Mouse (Mus musculus) liver, adult (tissue): ENCODE measurements around the gene Zmynd10.

Experiments used
- GATA4 ChIP-seq: IDR thresholded peaks from 2 replicates; pipeline ENCODE4 v1.6.1; 2014; ENCODE audit warnings: mild to moderate bottlenecking, low read length; ENCODE audit not compliant: insufficient replicate concordance

The Zmynd10 gene

GRCm38 (mm10) chr9:107563029-107563581 lies 16.0 kb downstream of the Zmynd10 start, which contains the start of gene Tusc2:
TSS of gene Tusc2 (plus strand) at chr9:107563255.
- TF ChIP-seq GATA4 = no peak

- TF ChIP-seq GATA4 = no peak
Observed at GRCm38 (mm10) chr9:107566041-107566709, 19.1 kb downstream of the Zmynd10 start.

- peak; percentile 97 for TF ChIP-seq GATA4
Observed at GRCm38 (mm10) chr9:107566855-107567254, 19.8 kb downstream of the Zmynd10 start.

GRCm38 (mm10) chr9:107567702-107568319 lies 20.7 kb downstream of the Zmynd10 start, which contains the start of gene Hyal2:
TSS of gene Hyal2 (plus strand) at chr9:107567945.
- peak; percentile 69; the same call in 1 of the 2 replicates for TF ChIP-seq GATA4

- no peak for TF ChIP-seq GATA4
Observed at GRCm38 (mm10) chr9:107568331-107569261, 21.5 kb downstream of the Zmynd10 start.

- TF ChIP-seq GATA4 = peak; percentile 43; the same call in 1 of the 2 replicates
Observed at GRCm38 (mm10) chr9:107569270-107569669, 22.2 kb downstream of the Zmynd10 start.

GRCm38 (mm10) chr9:107570016-107570415 lies 22.9 kb downstream of the Zmynd10 start:
- no peak for TF ChIP-seq GATA4

GRCm38 (mm10) chr9:107570845-107571244 lies 23.7 kb downstream of the Zmynd10 start:
- no peak for TF ChIP-seq GATA4

- TF ChIP-seq GATA4 = peak; percentile 97
Observed at GRCm38 (mm10) chr9:107571534-107572326, 24.6 kb downstream of the Zmynd10 start.

GRCm38 (mm10) chr9:107572327-107572662 lies 25.2 kb downstream of the Zmynd10 start:
- TF ChIP-seq GATA4 = no peak

GRCm38 (mm10) chr9:107575579-107576356 lies 28.7 kb downstream of the Zmynd10 start:
- TF ChIP-seq GATA4 = no peak

GRCm38 (mm10) chr9:107576357-107577107 lies 29.4 kb downstream of the Zmynd10 start, which contains the start of gene Hyal1:
TSS of gene Hyal1 (plus strand) at chr9:107576927.
- TF ChIP-seq GATA4 = no peak; the same call in 1 of the 2 replicates

- no peak for TF ChIP-seq GATA4
Observed at GRCm38 (mm10) chr9:107577871-107578270, 30.8 kb downstream of the Zmynd10 start.

GRCm38 (mm10) chr9:107578587-107578986 lies 31.5 kb downstream of the Zmynd10 start, which contains the start of gene Naa80:
TSS of gene Naa80 (plus strand) at chr9:107578887.
- TF ChIP-seq GATA4 = no peak
